1 mouse cellular context compared by ENCODE assay signal in the genomic region with DNA sequence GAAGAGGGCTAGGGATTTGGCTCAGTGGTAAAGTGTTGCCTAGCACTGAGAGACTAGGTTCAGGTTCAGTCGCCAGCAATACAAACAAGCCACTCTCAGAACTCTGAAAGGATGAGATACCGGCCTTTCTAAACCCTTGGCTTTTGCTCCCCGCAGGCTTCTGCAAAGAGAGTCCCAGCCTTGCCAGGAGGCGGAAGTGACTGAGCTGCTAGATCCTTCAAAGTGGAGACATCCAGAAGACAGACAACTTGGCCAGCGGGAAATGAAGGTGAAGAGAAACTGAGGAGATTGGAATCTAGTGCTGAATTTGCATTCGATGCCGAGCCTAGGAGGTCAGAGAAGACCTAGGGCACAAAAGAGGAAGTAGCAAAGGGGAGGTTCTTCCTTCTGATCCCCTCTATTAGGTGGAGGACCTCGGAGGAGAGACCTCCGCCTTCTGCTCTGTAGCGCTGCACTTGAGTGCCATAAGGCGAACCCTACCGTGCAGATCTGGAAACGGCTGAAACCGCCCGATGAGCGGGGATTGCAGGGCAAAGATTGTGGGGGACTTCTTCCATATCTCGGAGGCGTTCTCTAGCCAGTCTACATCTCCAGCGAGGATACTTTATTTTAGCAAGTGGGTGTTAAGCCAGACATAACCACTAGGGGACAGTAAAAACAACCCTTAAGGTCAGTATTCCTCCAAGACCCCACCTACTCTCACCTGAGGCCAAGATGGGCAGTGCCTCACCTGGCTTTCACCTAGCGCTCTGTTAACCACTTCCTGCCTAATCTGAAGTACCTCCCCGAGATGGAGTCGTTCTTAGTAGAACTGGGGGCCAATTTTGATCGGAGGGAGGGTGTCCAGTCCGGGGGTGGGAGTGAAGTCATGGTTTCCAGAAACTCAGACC.
TF ChIP-seq lines count a peak whose summit lies in the region.

No protein-coding gene starts in this region.

TF ChIP-seq in MEL, 35 proteins besides CTCF, POLR2A, EP300 and RAD21 (continued from another document):
- TF ChIP-seq POLR2AphosphoS2 (IDR thresholded peaks at IDR 0.05; ENCODE audit: low read length) (no peak), USF1 (IDR thresholded peaks at IDR 0.05; ENCODE audit: low read depth, low read length) (no peak), ZMIZ1 (IDR thresholded peaks at IDR 0.05; ENCODE audit: low read depth, low read length) (no peak), MAX (IDR thresholded peaks at IDR 0.05; ENCODE audit: low read length) (no peak), MAFK (IDR thresholded peaks at IDR 0.05; ENCODE audit: borderline replicate concordance, low read depth, low read length) (no peak), KAT2A (conservative IDR thresholded peaks at IDR 0.05; ENCODE audit: low read depth, low read length) (no peak), MYC (IDR thresholded peaks at IDR 0.05; ENCODE audit: low read depth, low read length) (0 out of 2 replicates have a peak, but pooled peaks have one; percentile 17), E2F4 (IDR thresholded peaks at IDR 0.05; ENCODE audit: borderline replicate concordance, low read depth, low read length) (no peak), SMC3 (IDR thresholded peaks at IDR 0.05; ENCODE audit: low read depth, low read length) (peak; percentile 81), GATA1 (IDR thresholded peaks at IDR 0.05; ENCODE audit: low read depth, low read length) (no peak), HCFC1 (IDR thresholded peaks at IDR 0.05; ENCODE audit: low read depth, low read length) (0 out of 2 replicates have a peak, but pooled peaks have one; percentile 9), NRF1 (IDR thresholded peaks at IDR 0.05; ENCODE audit: insufficient read depth, low read depth, low read length, poor library complexity, severe bottlenecking) (no peak), CHD2 (IDR thresholded peaks at IDR 0.05; ENCODE audit: low read length) (no peak), RCOR1 (IDR thresholded peaks at IDR 0.05; ENCODE audit: low read depth, low read length) (no peak), TCF12 (IDR thresholded peaks at IDR 0.05; ENCODE audit: low read depth, low read length) (no peak), MXI1 (IDR thresholded peaks at IDR 0.05; ENCODE audit: low read depth, low read length) (no peak), TBP (IDR thresholded peaks at IDR 0.05; ENCODE audit: low read depth, low read length) (no peak), BHLHE40 (IDR thresholded peaks at IDR 0.05; ENCODE audit: borderline replicate concordance, low read depth, low read length) (no peak), POLR2AphosphoS5 (IDR thresholded peaks at IDR 0.05; ENCODE audit: borderline replicate concordance, low read depth, low read length) (no peak), USF2 (IDR thresholded peaks at IDR 0.05; ENCODE audit: borderline replicate concordance in 1 of 2, insufficient read depth in 1 of 2, low read depth in 1 of 2, low read length in 2 of 2) (no peak), TAL1 (IDR thresholded peaks at IDR 0.05; ENCODE audit: low read length) (no peak), ZKSCAN1 (IDR thresholded peaks at IDR 0.05; ENCODE audit: low read depth, low read length) (no peak), MYB (IDR thresholded peaks at IDR 0.05; ENCODE audit: low read depth, low read length) (no peak), MEF2A (IDR thresholded peaks at IDR 0.05; ENCODE audit: extremely low read depth, insufficient replicate concordance, low read depth, low read length, poor library complexity, severe bottlenecking) (no peak)
